Mouse (Mus musculus): Measurements from ENCODE around the gene Car5a. TPM values are rescaled to one million over a fixed set of nuclear protein-coding genes. Genes with fewer than 3 reads are reported as not detected.

Gene Car5a
- polyA plus RNA-seq, 1 experiment from 2014 or later: 0.72 TPM

GRCm38 (mm10) chr8:121964716-121965512, 20.2 kb upstream of the Car5a start:
- H3K4me1 ChIP-seq (replicated peaks; ENCODE audit: control insufficient read depth, insufficient read depth, low read length): peaks cover 30% of the 10 kb centered on the region
- no peaks in the 10 kb centered on the region for H3K36me3 ChIP-seq (ENCODE audit: control insufficient read depth, insufficient read depth)
- H3K4me3 ChIP-seq (replicated peaks; ENCODE audit: low read length): no peak overlapping the region
- no peak for ATAC-seq
- H3K27ac ChIP-seq (ENCODE audit: low read length): no peak overlapping the region
- WGBS: 82% methylated on average over 8 of the region's 8 CpGs
- H3K4me2 ChIP-seq (ENCODE audit: low read length): no peak overlapping the region
- H3K9ac ChIP-seq (replicated peaks; ENCODE audit: low read depth, low read length): no peak overlapping the region
- no peaks in the 10 kb centered on the region for H3K9me3 ChIP-seq (ENCODE audit: control insufficient read depth, low read length)
- no peaks in the 10 kb centered on the region for H3K27me3 ChIP-seq (replicated peaks; ENCODE audit: control insufficient read depth, insufficient read depth, low read length)

GRCm38 (mm10) chr8:121962892-121963291, 18.2 kb upstream of the Car5a start:
- Histone ChIP-seq H3K9ac (replicated peaks; ENCODE audit: low read depth, low read length) (no peak overlapping the region), H3K4me1 (replicated peaks; ENCODE audit: control insufficient read depth, insufficient read depth, low read length) (peaks cover 21% of the 10 kb centered on the region), H3K36me3 (ENCODE audit: control insufficient read depth, insufficient read depth) (no peaks in the 10 kb centered on the region), H3K27ac (ENCODE audit: low read length) (no peak overlapping the region), H3K4me2 (ENCODE audit: low read length) (no peak overlapping the region), H3K9me3 (ENCODE audit: control insufficient read depth, low read length) (no peaks in the 10 kb centered on the region), H3K4me3 (replicated peaks; ENCODE audit: low read length) (no peak overlapping the region), H3K27me3 (replicated peaks; ENCODE audit: control insufficient read depth, insufficient read depth, low read length) (no peaks in the 10 kb centered on the region)
- 80% methylated on average over 3 of the region's 3 CpGs for WGBS
- ATAC-seq: no peak

- H3K4me2 ChIP-seq (ENCODE audit: low read length): no peak overlapping the region
- H3K9ac ChIP-seq (replicated peaks; ENCODE audit: low read depth, low read length): no peak overlapping the region
- ATAC-seq: no peak
- 86% methylated on average over 1 of the region's 1 CpGs for WGBS
- no peaks in the 10 kb centered on the region for H3K27me3 ChIP-seq (replicated peaks; ENCODE audit: control insufficient read depth, insufficient read depth, low read length)
- no peaks in the 10 kb centered on the region; the same call in 1 of the 2 replicates for H3K36me3 ChIP-seq (ENCODE audit: control insufficient read depth, insufficient read depth)
- H3K4me3 ChIP-seq (replicated peaks; ENCODE audit: low read length): no peak overlapping the region
- no peaks in the 10 kb centered on the region for H3K9me3 ChIP-seq (ENCODE audit: control insufficient read depth, low read length)
- no peak overlapping the region for H3K27ac ChIP-seq (ENCODE audit: low read length)
- H3K4me1 ChIP-seq (replicated peaks; ENCODE audit: control insufficient read depth, insufficient read depth, low read length): no peaks in the 10 kb centered on the region
These were observed 13.7 kb upstream of the Car5a start for GRCm38 (mm10) chr8:121958395-121958794.

- Histone ChIP-seq H3K4me3 (replicated peaks; ENCODE audit: low read length) (no peak overlapping the region), H3K27me3 (replicated peaks; ENCODE audit: control insufficient read depth, insufficient read depth, low read length) (no peaks in the 10 kb centered on the region), H3K27ac (ENCODE audit: low read length) (no peak overlapping the region), H3K9me3 (ENCODE audit: control insufficient read depth, low read length) (no peaks in the 10 kb centered on the region), H3K36me3 (ENCODE audit: control insufficient read depth, insufficient read depth) (no peaks in the 10 kb centered on the region; the same call in 1 of the 2 replicates), H3K4me1 (replicated peaks; ENCODE audit: control insufficient read depth, insufficient read depth, low read length) (peaks cover 16% of the 10 kb centered on the region), H3K9ac (replicated peaks; ENCODE audit: low read depth, low read length) (no peak overlapping the region), H3K4me2 (ENCODE audit: low read length) (no peak overlapping the region)
- WGBS: 74% methylated on average over 1 of the region's 1 CpGs
- ATAC-seq: no peak
These were observed 11.3 kb upstream of the Car5a start for GRCm38 (mm10) chr8:121955825-121956500.

DNA sequence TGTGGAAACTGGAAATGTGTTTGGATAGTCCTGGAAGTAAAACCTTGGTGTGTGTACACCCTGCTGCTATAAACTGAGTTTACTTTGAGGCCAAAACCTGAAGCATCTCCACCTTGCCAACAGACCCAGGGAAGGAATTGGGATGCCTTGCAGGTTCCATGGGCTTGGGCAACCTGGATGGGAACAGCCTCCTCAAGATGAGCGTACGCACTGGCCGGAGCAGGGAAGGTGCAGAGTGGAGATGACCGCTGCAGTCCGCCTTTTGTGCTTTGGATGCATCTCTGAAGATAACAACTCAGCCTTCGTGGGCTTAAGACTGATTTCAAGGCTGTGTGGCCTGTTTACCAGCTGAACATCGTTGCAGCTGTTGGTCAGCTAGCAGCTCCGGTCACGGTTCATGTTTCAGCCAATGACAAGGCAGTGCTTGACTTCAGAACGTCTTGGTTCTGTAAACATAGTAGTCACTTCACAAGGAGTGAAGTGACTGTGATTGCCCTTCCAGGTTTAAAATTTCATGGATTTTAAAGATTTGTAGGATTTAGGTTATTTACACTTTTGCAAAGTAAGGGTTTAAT, 10.4 kb upstream of the Car5a start:
- no peak for ATAC-seq
- H3K4me2 ChIP-seq (ENCODE audit: low read length): no peak overlapping the region
- WGBS: 90% methylated on average over 10 of the region's 10 CpGs
- H3K9me3 ChIP-seq (ENCODE audit: control insufficient read depth, low read length): no peaks in the 10 kb centered on the region
- no peaks in the 10 kb centered on the region for H3K27me3 ChIP-seq (replicated peaks; ENCODE audit: control insufficient read depth, insufficient read depth, low read length)
- peaks cover 16% of the 10 kb centered on the region for H3K4me1 ChIP-seq (replicated peaks; ENCODE audit: control insufficient read depth, insufficient read depth, low read length)
- H3K4me3 ChIP-seq (replicated peaks; ENCODE audit: low read length): no peak overlapping the region
- H3K36me3 ChIP-seq (ENCODE audit: control insufficient read depth, insufficient read depth): no peaks in the 10 kb centered on the region; the same call in 1 of the 2 replicates
- H3K27ac ChIP-seq (ENCODE audit: low read length): no peak overlapping the region
- no peak overlapping the region for H3K9ac ChIP-seq (replicated peaks; ENCODE audit: low read depth, low read length)

DNA sequence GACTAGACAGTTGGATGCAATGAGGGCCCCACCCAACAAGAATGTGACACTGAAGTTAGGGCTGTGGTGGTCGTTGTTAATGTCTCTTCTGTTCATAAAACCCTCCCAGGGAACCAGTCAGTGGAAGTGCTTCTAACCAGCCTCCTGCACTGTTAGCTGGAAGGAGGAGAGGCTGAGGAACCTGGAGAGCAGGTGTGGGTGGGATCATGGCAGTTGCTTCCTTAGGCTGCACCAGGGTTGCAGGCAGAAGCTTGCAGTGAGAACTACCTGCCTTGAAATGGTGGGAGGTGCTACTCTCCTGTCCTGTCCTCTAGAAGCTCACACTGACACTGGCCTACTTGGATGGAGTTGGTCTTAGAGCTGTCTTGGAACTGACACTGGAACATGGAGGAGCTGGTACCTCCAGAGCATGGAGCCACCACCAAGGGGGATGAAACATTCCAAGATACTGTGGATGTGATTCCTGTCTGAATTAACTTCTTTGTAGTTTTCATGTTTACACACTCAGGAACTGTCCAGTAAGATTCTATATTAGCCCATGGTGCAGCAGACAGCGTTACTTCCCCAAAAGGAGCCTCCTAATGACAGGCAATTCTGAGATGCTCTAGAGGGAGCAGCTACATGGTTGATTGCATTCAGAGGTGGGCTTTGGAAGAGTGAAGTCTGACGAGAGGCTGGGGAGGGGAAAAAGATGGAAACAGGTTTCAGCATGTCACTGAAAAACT, 9.3 kb upstream of the Car5a start:
- no peaks in the 10 kb centered on the region; the same call in 1 of the 2 replicates for H3K36me3 ChIP-seq (ENCODE audit: control insufficient read depth, insufficient read depth)
- H3K27me3 ChIP-seq (replicated peaks; ENCODE audit: control insufficient read depth, insufficient read depth, low read length): no peaks in the 10 kb centered on the region
- ATAC-seq: no peak
- no peak overlapping the region for H3K4me3 ChIP-seq (replicated peaks; ENCODE audit: low read length)
- H3K9ac ChIP-seq (replicated peaks; ENCODE audit: low read depth, low read length): no peak overlapping the region
- H3K4me1 ChIP-seq (replicated peaks; ENCODE audit: control insufficient read depth, insufficient read depth, low read length): peaks cover 20% of the 10 kb centered on the region
- no peak overlapping the region for H3K27ac ChIP-seq (ENCODE audit: low read length)
- 62% methylated on average over 3 of the region's 3 CpGs for WGBS
- no peaks in the 10 kb centered on the region for H3K9me3 ChIP-seq (ENCODE audit: control insufficient read depth, low read length)
- H3K4me2 ChIP-seq (ENCODE audit: low read length): no peak overlapping the region

DNA sequence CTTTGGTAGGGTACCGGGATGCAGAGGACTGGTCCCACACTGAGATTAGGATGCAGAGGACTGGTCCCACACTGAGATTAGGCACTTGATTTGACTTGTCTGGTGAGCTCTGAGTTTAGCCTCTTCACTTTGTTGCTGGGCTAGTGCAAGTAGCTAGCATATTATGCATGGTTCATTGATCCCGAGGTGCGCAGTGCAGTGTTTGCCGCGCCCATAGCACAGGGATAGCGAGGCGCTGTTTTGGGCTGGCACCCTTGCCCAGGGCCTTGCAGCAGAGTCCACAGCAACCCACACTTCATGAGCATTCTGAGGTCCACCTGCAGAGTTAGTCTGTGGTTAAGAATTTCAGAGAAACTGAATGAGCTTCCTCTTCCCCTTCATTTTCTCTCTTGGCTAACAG, 8.1 kb upstream of the Car5a start:
- no peaks in the 10 kb centered on the region; the same call in 1 of the 2 replicates for H3K36me3 ChIP-seq (ENCODE audit: control insufficient read depth, insufficient read depth)
- H3K4me3 ChIP-seq (replicated peaks; ENCODE audit: low read length): no peak overlapping the region
- no peak overlapping the region for H3K9ac ChIP-seq (replicated peaks; ENCODE audit: low read depth, low read length)
- no peaks in the 10 kb centered on the region for H3K9me3 ChIP-seq (ENCODE audit: control insufficient read depth, low read length)
- no peak for ATAC-seq
- no peak overlapping the region for H3K4me2 ChIP-seq (ENCODE audit: low read length)
- no peaks in the 10 kb centered on the region for H3K27me3 ChIP-seq (replicated peaks; ENCODE audit: control insufficient read depth, insufficient read depth, low read length)
- peaks cover 30% of the 10 kb centered on the region for H3K4me1 ChIP-seq (replicated peaks; ENCODE audit: control insufficient read depth, insufficient read depth, low read length)
- no peak overlapping the region for H3K27ac ChIP-seq (ENCODE audit: low read length)
- 87% methylated on average over 7 of the region's 7 CpGs for WGBS

- no peaks in the 10 kb centered on the region for H3K9me3 ChIP-seq (ENCODE audit: control insufficient read depth, low read length)
- H3K27me3 ChIP-seq (replicated peaks; ENCODE audit: control insufficient read depth, insufficient read depth, low read length): no peaks in the 10 kb centered on the region
- H3K4me2 ChIP-seq (ENCODE audit: low read length): peak overlapping the region; percentile 66
- H3K9ac ChIP-seq (replicated peaks; ENCODE audit: low read depth, low read length): no peak overlapping the region
- H3K36me3 ChIP-seq (ENCODE audit: control insufficient read depth, insufficient read depth): no peaks in the 10 kb centered on the region; the same call in 1 of the 2 replicates
- H3K4me1 ChIP-seq (replicated peaks; ENCODE audit: control insufficient read depth, insufficient read depth, low read length): peaks cover 37% of the 10 kb centered on the region
- no peak overlapping the region for H3K4me3 ChIP-seq (replicated peaks; ENCODE audit: low read length)
- H3K27ac ChIP-seq (ENCODE audit: low read length): no peak overlapping the region
- no peak for ATAC-seq
These were observed 7.4 kb upstream of the Car5a start for GRCm38 (mm10) chr8:121952122-121952521.

DNA sequence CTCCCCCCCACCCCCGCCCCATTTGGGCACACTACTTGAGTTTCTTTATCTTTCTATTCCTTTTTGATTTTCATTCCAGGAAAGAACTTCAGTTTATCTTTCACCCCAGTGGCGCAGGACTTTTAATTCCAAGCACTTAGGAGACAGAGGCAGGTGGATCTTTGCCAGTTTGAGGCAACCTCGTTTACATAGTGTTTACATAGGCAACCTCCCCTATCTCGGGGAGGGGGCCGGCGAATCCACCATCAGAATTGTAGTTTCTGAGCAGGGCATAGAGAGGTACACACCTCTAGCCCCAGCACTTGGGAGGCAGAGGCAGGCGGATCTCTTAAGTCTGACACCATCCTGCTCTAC, 6.9 kb upstream of the Car5a start:
- Histone ChIP-seq H3K9ac (replicated peaks; ENCODE audit: low read depth, low read length) (peak overlapping the region; percentile 95), H3K4me1 (replicated peaks; ENCODE audit: control insufficient read depth, insufficient read depth, low read length) (peaks cover 38% of the 10 kb centered on the region), H3K4me2 (ENCODE audit: low read length) (peak overlapping the region; percentile 66), H3K4me3 (replicated peaks; ENCODE audit: low read length) (peak overlapping the region; percentile 87), H3K27me3 (replicated peaks; ENCODE audit: control insufficient read depth, insufficient read depth, low read length) (no peaks in the 10 kb centered on the region), H3K36me3 (ENCODE audit: control insufficient read depth, insufficient read depth) (no peaks in the 10 kb centered on the region), H3K27ac (ENCODE audit: low read length) (no peak overlapping the region; the same call in 1 of the 2 replicates), H3K9me3 (ENCODE audit: control insufficient read depth, low read length) (no peaks in the 10 kb centered on the region)
- ATAC-seq: no peak
- 27% methylated on average over 7 of the region's 7 CpGs for WGBS

All from forebrain, embryonic 16.5 days (tissue).